Mouse (Mus musculus): ENCODE measurements at regions not wholly inside any gene's neighbourhood (a gene's known extent, or its start where the extent isn't known, plus 50 kb on each side); places are given as distances from the start of the nearest gene placed in this dataset.
A peak's percentile ranks its signal among the peaks of the same experiment; 100 is the strongest.

DNA sequence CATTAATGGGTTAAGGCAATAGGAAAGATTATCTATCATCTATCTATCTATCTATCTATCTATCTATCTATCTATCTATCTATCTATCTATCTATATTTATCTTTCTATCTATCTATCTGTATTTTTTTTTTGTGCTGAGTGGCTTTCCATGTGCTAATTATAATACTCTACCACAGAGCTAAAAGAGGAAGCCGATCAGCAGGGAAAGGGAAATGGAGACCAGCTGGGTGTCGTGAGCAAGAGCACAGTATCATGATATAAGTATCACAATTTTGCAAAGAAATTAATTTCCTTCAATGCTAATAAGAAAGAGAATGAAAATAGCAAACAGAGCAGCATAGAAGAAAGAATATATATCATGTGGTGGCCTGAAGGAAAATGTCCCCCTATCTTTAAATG, 69.6 kb downstream of the Cldn1 start:
- no peak for DNase-seq (ENCODE audit: low read depth, low spot score)

DNA sequence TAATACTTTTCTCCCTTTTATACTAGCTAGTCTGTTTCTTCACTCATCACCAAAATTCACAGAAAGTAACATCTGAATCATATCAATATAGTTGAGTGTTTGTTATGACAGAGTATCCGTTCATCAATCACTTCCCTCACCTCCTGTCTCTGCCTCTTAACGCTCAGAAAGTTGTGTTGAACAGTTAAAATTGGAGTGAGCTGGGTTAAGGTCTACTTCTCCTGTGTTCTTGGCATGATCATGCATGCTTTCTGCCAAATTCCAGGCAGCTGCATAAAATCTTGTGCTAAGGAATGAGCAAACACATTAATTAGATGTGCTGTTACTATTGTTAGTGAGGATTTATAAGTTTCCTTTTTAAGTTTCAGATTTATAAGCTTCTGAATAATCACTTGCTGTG, 79.9 kb downstream of the Cldn1 start:
- DNase-seq (ENCODE audit: low read depth, low spot score) = no peak

DNA sequence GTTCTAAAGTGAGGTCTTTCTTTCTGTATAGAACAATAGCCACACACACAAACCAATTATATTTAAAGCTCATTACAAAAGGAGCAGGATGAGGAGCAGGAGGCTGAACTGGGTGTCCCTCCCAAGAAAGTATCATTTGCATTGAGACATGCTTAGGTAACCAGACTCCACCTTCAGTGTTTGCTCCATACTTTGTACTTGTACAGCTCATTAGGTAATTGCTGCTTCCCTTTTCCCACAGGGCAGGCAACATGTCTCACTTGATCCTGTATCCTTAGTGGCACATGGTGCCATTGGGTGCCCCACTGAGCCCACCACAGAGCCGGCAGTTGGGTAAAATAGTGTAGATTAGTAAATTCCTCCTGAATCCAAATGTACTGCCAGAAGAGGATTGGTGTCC, 86.0 kb downstream of the Cldn1 start:
- DNase-seq (ENCODE audit: low read depth, low spot score) = no peak

DNA sequence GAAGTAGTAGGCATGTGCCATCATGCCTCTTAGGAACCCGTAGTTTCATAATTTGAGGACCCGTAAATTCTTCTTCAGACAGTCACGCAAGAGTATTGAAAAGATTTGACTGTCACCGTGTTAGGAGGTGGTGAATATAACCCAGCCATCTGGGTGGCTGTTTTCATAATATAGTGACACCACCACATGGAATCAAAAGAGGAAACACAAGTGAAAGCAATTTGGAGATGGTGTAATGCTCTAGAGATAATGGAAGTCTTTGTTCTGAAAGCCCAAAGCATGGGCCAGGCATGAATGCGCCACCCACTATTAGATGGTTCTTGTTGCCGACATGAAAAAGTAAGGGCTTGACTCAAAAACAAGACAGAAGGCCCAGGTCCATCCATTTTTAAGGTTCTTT, 86.9 kb downstream of the Cldn1 start:
- DNase-seq (ENCODE audit: low read depth, low spot score) = no peak

DNA sequence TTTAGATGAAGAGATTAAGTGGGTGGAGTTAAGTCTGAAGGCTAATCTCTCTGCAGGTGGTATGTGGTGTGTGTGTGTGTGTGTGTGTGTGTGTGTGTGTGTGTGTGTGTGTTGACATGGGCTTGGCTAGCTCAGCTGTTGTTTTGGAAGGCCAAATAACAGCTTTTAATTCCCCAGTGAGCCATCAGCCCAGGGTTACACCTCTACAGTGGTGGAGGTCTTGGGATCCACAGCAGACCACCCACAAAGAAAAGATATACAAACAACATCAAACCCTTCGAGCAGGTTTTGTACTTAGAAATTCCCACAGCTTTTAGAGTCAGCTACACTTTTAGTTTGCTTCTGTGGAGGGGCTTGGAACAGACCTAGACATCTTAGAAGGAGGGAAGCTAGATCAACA, 89.2 kb downstream of the Cldn1 start:
- DNase-seq (ENCODE audit: low read depth, low spot score) = no peak

DNA sequence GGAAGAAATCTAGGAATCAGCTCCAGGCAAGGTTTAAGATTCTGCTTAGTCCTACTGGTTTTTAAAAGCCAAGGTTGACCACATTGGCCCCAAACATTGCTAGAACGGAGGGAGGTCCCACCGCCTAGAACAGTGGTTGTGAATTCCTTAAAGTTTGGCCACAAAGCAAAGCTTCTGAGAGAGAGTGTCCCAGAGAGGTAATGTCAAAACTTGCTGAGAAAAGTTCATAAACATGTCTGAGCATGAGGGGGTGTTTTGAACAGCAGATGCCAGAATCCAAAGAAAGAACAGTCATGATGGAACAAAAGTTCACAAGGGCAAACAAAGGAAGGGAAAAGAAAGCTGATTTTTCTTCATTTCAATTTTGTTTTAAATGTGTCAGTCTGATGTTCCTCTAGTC, 90.1 kb downstream of the Cldn1 start:
- DNase-seq (ENCODE audit: low read depth, low spot score) = no peak

DNA sequence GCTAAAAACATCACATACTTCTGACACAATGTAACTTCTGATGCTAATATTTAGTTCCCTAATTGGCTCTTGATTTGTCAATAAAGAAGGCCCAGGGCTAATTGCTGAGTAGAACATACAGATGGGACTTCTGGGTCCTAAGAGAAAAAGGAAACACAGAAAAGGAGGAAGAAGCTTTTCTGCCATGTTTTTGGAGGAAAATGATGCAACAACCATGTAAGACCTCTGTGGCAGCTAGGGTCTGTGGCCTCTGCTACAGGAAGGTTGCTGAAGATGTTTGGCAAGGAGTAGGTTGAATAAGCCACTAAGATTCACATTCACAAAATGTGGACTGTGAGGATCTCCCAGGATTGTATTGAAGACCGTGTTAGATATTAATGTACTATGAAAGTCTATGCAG, 94.9 kb downstream of the Cldn1 start:
- no peak for DNase-seq (ENCODE audit: low read depth, low spot score)

DNA sequence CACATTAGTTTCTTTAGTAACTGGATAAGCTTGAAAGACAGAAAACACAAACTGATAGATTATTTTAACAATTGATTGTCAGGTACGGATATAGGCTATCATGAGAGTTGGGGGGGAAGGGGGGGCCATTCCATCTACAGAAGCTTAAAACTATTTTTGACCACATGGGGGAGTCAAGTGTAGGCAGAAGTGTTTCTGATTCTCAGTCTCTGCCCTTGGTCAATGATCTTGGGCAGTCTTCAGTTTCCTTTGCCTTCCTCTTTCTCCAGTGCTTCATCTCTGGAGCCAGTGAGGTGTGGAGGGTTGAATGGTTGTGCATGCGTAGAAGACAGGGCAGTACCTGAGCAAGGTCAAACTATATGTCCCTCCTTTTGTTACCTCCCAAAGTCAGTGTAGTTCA, 118.8 kb downstream of the Cldn1 start:
- no peak for DNase-seq (ENCODE audit: low read depth, low spot score)

DNA sequence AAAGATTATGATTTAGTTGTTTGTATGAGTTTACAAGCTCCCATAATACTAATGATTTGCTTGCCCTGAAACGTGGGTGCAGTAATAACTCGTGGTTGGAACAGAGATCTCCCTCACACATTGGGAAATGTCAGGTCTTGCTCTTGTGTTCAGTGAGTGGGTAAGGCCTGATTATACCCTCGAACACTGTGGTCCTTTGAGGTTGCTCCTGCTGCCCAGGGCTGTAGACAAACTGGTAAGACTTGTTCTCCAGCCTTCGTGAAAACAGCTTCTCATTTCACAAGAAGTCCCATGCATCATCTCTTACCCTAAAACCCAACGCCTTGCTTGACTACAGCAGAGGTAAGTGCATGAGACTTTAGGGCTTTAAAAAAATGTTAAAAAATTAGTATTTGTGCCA, 119.9 kb downstream of the Cldn1 start:
- no peak for DNase-seq (ENCODE audit: low read depth, low spot score)

DNA sequence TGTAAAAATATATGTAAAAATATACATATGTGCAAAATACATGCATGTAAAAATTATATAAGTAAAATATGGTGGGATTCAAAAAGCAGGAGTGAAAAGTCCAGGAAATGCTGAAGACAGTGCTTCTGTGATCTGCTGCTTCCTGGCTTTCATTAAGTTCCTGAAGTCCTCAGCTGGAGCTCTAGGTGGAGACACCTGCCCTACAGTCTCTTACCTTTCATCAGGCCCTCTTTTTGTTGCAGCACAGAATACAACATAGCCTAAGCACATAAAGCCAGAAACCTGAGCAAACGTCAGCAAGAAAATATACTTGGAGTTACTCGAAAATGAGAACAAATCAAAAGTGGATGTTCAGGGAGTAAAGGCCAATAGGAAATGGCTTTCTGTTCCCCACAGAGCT, 120.6 kb downstream of the Cldn1 start:
- DNase-seq (ENCODE audit: low read depth, low spot score) = no peak

DNA sequence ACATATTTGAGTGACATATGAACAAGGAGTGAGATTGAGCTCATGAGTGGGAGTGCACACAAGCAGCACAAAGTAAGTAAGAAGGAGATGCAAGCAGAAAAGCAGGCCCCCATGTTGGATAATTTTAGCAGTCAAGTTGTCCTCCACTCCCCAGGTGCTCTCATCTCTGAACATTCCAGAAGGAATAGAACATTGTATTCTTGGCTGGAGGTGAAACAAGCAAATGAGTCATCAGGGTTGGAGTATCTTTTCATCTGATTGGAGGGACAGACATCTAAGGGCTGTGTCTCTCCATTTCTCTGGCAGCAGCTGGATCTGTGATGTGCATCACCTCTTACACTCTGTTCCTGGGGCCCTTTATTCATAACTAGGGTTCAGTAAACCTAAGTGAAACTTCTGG, 122.7 kb downstream of the Cldn1 start:
- DNase-seq (ENCODE audit: low read depth, low spot score) = no peak

DNA sequence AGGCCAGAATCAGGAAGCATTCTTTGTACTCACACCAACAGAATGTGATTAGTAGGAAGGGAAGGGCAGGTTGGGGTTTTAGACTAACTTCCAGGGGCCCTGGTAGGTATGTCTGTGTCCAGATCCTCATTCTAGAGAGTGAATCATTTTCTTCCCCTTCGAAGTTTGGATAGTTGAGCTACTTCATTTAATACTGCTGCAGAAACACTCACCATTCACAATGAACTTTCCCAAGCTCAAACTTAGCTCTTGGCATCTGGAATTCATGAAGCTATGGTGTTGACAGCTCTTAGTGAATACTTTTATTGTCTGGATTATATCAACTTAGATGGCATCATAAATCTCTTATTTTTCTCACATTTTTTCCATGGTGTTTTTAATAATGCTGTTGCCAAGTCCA, 123.7 kb downstream of the Cldn1 start:
- DNase-seq (ENCODE audit: low read depth, low spot score) = peak; percentile 9

DNA sequence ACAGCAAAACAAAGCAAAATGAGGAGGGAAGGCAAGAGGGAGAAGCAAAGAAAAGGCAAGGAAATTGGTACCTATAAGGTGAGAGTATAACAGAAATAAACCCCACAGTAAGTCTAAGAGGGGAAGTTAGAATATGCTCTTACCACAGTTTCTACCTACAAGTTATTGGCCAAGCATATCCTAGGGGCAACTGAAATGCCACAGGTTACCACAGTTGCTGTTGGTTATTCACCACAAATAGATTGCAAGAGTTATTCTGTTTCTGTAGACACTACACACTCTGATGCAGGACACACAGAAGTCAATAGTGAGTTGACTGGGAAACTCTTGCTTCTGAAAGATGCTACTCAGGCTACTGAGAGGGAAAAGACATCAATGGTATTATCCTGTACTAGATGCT, 129.7 kb upstream of the P3h2 start:
- no peak for DNase-seq (ENCODE audit: low read depth, low spot score)

DNA sequence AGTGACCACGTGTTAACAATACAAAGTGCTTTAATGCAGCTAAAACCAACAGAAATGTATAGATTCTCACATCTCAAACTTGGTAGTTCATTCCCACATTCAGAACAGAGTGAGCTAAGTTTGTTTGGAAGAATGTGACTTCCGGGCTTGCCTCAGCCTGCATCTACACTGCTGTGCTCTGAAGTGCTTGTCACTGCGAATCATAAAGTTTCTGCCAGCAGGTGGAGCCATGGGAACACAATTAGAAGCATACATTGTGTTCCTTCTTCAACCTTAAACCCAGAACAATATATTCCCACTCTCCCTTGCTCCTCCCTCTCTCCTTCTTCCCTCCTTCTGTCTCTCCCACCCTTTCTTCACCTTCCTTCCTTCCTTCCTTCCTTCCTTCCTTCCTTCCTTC, 128.5 kb upstream of the P3h2 start:
- DNase-seq (ENCODE audit: low read depth, low spot score) = peak; percentile 72

DNA sequence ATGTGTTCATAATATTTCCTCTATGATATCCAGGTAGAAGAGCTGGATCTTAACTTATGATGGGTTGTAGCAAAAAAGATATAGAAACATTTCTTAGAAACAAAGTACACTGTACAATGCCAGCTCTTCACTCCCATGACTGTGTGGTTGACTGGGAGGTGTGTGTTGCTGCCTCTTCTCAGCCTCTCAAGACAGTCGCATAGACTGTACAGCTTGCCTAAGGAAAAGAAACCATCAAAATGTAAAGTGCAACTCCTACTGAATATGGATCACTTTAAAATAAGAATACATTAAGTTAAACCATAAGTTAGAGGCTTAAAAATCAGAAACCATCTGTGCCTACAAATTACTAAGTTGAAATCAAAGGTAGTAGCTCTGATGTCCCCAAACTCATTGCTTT, 125.5 kb upstream of the P3h2 start:
- DNase-seq (ENCODE audit: low read depth, low spot score) = no peak

DNA sequence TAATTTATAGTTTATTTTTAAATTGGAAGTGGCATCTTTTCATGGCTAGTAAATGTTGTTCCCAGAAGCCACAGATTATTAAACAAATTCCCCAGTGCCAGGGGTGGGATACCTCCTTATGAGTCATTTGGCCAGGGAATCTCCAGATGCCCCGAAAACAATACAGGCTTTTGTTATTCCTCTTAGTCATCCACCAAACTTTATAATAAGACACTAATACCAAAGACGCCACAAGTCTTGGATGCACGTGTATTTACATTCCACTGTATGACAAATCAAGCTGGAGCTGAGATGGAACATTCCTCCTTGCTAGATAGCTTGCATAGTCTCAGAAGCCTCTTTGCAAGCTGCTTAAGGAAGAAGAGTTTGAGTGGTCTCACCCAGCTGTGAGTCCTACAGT, 105.8 kb upstream of the P3h2 start:
- DNase-seq (ENCODE audit: low read depth, low spot score) = no peak

DNA sequence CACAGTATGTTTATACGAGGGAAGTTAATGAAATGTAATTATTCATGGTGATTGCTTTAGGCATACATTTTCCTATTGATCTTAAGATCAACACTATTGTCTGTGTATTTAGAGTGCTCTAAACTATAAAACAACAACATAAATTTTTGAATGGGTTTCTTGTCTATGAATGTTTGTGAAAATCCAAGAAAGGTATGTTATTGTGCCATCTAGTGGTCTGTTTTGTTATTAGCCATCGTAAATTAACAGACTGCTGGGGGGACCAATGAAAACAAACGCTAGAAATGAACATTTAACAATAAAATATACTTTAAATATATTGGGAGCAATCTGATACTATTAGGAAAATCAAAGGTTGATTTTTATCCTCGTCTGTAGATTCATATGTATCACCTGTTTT, 93.5 kb upstream of the P3h2 start:
- peak; percentile 27 for DNase-seq (ENCODE audit: low read depth, low spot score)

DNA sequence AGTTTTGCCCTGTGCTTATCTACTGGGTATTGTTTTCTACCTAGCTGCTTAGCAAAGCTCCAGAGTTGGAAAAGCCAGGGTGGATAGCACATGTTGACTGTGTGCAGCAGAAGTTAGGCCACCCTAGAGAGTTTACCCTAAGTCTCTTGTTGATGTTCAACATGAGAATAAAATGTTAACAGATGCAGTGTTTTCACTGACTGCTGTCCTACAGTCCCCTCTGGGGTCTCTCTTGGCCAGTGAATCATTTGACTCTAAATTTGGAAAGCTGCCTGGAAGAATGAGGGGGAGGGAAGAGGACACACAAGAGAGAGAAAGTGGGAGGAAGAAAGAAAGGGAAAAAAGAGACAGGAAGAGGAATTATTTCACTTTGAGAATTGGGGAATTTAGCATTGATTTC, 90.8 kb upstream of the P3h2 start:
- no peak for DNase-seq (ENCODE audit: low read depth, low spot score)

DNA sequence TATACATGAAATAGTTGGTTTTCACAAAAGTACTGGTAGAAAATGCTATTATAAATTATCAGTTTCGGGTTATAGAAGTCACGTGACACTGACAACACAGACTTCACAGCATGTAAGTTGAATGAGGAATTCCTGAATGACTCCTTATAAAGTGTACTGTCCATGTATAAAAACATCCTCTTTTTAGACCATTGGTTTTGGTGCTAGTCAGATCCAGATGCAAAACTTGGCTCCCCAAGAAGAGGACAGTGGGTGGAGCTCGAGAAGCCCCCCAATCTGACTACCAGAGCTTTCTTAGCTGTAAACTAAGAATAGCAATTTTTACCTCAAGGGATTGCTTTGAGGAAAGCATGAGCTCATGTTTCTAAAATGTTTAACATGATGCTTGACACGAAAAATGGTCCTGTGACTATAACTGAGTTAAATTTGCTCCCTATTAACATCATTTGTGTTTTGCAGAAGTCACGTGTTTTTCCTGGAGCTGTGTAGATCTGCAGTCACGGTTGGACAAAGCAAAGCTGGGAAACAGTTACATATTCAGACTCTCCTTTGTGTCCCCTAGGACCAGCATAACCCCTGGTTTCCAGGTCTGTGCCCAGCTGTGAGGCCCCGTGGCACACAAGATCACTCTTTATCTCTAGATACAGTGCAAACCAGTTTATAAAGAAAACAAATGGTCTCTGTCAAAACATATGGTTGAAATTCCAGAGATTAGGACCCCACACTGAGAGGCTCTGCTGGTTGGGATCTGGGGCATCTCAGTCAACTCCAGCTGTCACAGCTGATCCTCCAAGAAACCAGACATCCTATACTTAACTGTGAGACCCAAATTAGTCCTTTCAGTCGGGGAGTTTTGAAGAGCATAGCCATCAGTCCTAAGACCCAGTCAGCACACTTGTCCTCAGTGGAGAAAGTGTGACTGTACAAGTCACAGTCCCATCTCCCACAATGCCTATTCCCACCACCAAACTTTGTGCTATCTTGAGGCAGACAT, 80.0 kb upstream of the P3h2 start:
- no peak for DNase-seq (ENCODE audit: low read depth, low spot score)

DNA sequence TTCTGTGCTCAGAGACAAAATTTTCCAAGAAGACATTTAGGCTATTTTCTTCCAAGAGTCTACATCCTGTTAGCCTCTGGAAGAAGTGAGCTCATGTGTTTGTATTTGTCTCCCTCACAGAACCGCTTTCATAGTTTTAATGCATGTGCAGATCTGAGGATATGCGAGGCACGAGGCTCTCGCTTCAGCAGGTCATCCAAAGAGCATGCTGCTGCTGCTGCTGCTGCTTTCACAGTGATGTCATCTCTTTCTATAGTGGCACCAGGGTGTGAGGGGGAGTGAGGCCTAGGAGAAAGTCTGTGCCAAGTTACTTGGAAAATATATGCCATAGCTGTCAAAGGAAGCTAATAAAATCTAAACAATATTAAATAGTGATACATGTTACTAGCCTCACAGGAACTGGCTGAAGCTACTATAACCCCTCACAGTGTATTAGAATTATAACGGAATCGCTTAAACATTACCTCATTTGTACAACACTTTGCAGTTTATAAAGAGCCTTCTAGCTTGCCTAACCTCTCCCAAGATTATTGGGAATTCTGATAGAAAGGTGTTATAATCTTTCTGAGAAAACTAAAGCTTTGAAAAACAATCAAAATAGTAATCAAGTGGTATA, 79.2 kb upstream of the P3h2 start:
- no peak for DNase-seq (ENCODE audit: low read depth, low spot score)

DNA sequence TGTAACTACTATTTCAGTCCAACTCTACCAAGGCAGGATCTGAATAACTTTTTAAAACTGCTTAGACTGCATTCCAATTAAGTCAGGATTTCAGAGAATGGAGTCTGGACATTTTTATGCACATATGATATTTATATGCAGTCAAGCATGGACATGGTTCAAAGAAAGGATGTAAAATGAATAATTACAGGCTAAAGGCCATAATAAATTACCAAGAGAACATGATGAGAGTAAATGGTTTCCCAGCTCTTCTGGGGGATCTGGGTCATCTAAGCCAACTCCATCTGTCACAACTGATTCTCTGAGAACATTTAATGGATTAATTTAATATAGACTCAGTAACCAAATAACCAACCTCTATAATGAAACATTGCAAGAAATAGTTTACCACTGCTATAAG, 77.9 kb upstream of the P3h2 start:
- DNase-seq (ENCODE audit: low read depth, low spot score) = no peak

DNA sequence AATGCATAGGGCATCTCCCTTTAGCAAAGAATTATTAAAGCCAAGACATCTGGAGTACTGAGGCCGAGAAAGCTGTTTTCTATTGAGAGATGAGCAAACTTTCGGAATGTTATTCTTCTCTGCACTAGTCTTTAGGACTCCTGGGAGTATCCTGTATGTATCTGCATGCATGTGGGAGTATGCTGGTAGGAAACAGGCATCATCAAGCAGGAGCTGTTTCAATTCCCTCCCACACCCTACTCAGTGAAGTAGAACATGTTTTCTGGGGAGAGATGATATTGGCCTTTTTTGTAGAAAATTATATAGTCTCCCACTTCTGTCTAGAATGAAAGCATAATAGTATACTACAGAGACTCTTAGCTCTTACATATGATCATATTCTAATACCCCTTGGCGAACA, 76.1 kb upstream of the P3h2 start:
- no peak for DNase-seq (ENCODE audit: low read depth, low spot score)

DNA sequence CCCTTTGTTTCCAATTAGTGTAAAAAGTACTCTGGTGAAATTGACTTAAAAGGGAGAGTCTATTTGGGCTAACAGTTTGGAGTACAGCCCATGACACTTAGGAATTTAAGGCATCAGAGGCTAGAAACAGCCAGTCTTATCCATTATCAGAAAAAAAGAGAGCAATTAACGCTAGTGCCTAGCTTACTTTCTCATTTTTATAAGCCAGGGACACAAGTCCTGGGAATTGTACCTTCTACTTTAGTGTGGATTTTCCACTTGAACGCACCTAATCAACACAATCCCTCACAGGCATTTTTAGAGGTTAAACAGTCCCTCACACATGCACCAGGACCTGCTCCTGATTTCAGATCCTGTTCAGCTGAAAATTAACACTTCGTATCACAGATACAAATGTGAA, 65.9 kb upstream of the P3h2 start:
- no peak for DNase-seq (ENCODE audit: low read depth, low spot score)
